Mouse (Mus musculus): ENCODE results near the gene Nptxr.

- TF ChIP-seq USF1 (IDR thresholded peaks at IDR 0.05; ENCODE audit: low read depth, low read length) (no peak), CTCF (conservative IDR thresholded peaks at IDR 0.05 in 1 of 2, IDR thresholded peaks at IDR 0.05 in 1 of 2; ENCODE audit: low read depth in 2 of 2, low read length in 2 of 2) (no peak), KAT2A (IDR thresholded peaks at IDR 0.05; ENCODE audit: insufficient replicate concordance, low read length) (no peak), ZNF384 (IDR thresholded peaks at IDR 0.05; ENCODE audit: low read depth, low read length) (no peak), TCF12 (IDR thresholded peaks at IDR 0.05; ENCODE audit: low read depth, low read length) (no peak), HCFC1 (IDR thresholded peaks at IDR 0.05; ENCODE audit: low read depth, low read length) (no peak), RCOR1 (conservative IDR thresholded peaks at IDR 0.05; ENCODE audit: low read depth, low read length) (no peak), MEF2A (IDR thresholded peaks at IDR 0.05; ENCODE audit: borderline replicate concordance, low read depth, low read length) (no peak), POLR2A (IDR thresholded peaks at IDR 0.05; ENCODE audit: low read depth, low read length) (no peak), MAZ (IDR thresholded peaks at IDR 0.05; ENCODE audit: low read depth, low read length) (no peak), MAX (IDR thresholded peaks at IDR 0.05; ENCODE audit: low read length) (no peak), EP300 (IDR thresholded peaks at IDR 0.05; ENCODE audit: low read length) (no peak), ETS1 (conservative IDR thresholded peaks at IDR 0.05; ENCODE audit: low read depth, low read length) (no peak), CHD2 (IDR thresholded peaks at IDR 0.05; ENCODE audit: low read length) (no peak)
Observed at GRCm38 (mm10) chr15:79744742-79745141, 59.8 kb downstream of the Nptxr start.

Data from CH12.LX (cell line).